Comparison of ENCODE assay signal across 8 mouse cellular contexts in genomic region chr11:51857081-51857671, GRCm38 (mm10). TPM values are rescaled to one million over a fixed set of nuclear protein-coding genes. Genes with fewer than 3 reads are reported as not detected.
A peak's percentile ranks its signal among the peaks of the same experiment; 100 is the strongest.
DNase-seq lines count a peak whose midpoint lies in the region; ATAC-seq and TF ChIP-seq lines count a peak whose summit lies in the region.

TSS of gene Jade2 (minus strand) at chr11:51857653.

- H3K4me1 ChIP-seq in bone marrow macrophage, adult 2 months (ENCODE audit: control insufficient read depth, insufficient read depth, low read length), result peaks cover 24% of the 10 kb centered on the region
- peaks cover 33% of the 10 kb centered on the region for H3K4me1 ChIP-seq in forebrain, embryonic 15.5 days
- peaks cover 19% of the 10 kb centered on the region; the same call in 1 of the 2 replicates for H3K4me1 ChIP-seq in neural tube, embryonic 14.5 days (ENCODE audit: control insufficient read depth, insufficient read depth, low read length)

- TF ChIP-seq POLR2A in bone marrow macrophage, adult 2 months (IDR thresholded peaks at IDR 0.05; ENCODE audit: borderline replicate concordance, low read depth, low read length), result no peak

- intact Hi-C loops in heart, postnatal 25 days (cut with DNase I), result loop anchor here (1.0 kb wide), 1 partner anchor 59 kb away; no protein-coding TSS in a partner anchor

- peak within 1 kb of the TSS; percentile 95 for H3K4me3 ChIP-seq in bone marrow macrophage, adult 2 months (ENCODE audit: insufficient read depth, low read length)
- H3K4me3 ChIP-seq in forebrain, embryonic 15.5 days, result peak within 1 kb of the TSS; percentile 82
- peak within 1 kb of the TSS; percentile 62 for H3K4me3 ChIP-seq in neural tube, embryonic 14.5 days (ENCODE audit: low read depth, low read length)

- peak within 1 kb of the TSS; percentile 96 for H3K27ac ChIP-seq in bone marrow macrophage, adult 2 months (ENCODE audit: insufficient read depth, low read depth, low read length)
- peak within 1 kb of the TSS; percentile 78 for H3K27ac ChIP-seq in forebrain, embryonic 15.5 days (replicated peaks)
- H3K27ac ChIP-seq in neural tube, embryonic 14.5 days (ENCODE audit: low read depth, low read length), result 0 out of 2 replicates have a peak within 1 kb of the TSS, but pooled peaks have one; percentile 10

- peak within 1 kb of the TSS; percentile 76 for H3K9ac ChIP-seq in forebrain, embryonic 15.5 days (replicated peaks)
- peak within 1 kb of the TSS; percentile 67 for H3K9ac ChIP-seq in neural tube, embryonic 14.5 days (replicated peaks; ENCODE audit: low read depth, low read length)

- no peaks in the 10 kb centered on the region for H3K9me3 ChIP-seq in forebrain, embryonic 15.5 days
- no peaks in the 10 kb centered on the region for H3K9me3 ChIP-seq in neural tube, embryonic 14.5 days (ENCODE audit: control insufficient read depth, low read length)

- peaks cover 7% of the 10 kb centered on the region; the same call in 1 of the 2 replicates for H3K27me3 ChIP-seq in forebrain, embryonic 15.5 days
- H3K27me3 ChIP-seq in neural tube, embryonic 14.5 days (ENCODE audit: control insufficient read depth, insufficient read depth, low read length), result peaks cover 13% of the 10 kb centered on the region

- WGBS in forebrain, embryonic 15.5 days, result 1% methylated on average over 38 of the region's 47 CpGs
- WGBS in neural tube, embryonic 14.5 days, result under 1% methylated on average over 42 of the region's 47 CpGs

- H3K4me2 ChIP-seq in forebrain, embryonic 15.5 days (replicated peaks), result peak within 1 kb of the TSS; percentile 100
- peak within 1 kb of the TSS; percentile 100 for H3K4me2 ChIP-seq in neural tube, embryonic 14.5 days (ENCODE audit: low read depth, low read length)

- peak; percentile 34 for DNase-seq in heart, postnatal 25 days (ENCODE audit: low spot score)
- peak; percentile 29 to 66 for DNase-seq in layer of hippocampus, adult 18-20 months (ENCODE audit: low spot score in 2 of 2)
- peak; percentile 57 to 61 for DNase-seq in lung, adult 18-20 months
- DNase-seq in testis, postnatal 10 days (ENCODE audit: low spot score), result peak; percentile 73

- TF ChIP-seq CTCF in bone marrow macrophage, adult 2 months (IDR thresholded peaks at IDR 0.05; ENCODE audit: low read depth, low read length), result no peak

- H3K36me3 ChIP-seq in forebrain, embryonic 15.5 days, result no peaks in the 10 kb centered on the region
- no peaks in the 10 kb centered on the region for H3K36me3 ChIP-seq in neural tube, embryonic 14.5 days (ENCODE audit: control insufficient read depth, insufficient read depth, low read length)

- ATAC-seq in CD4-positive, CD25-positive, alpha-beta regulatory T cell, adult 4 months, result peak; percentile 10
- 0 out of 2 replicates have a peak, but pooled peaks have one; percentile 6 for ATAC-seq in forebrain, embryonic 15.5 days (replicated peaks)
- no peak for ATAC-seq in neural tube, embryonic 14.5 days (ENCODE audit: low read depth)

RNA-seq across cellular contexts. Expression of gene Jade2, which starts in this region (rescaled TPM):
- 10 to 100 TPM; 19.9 to 27.8 TPM for polyA plus RNA-seq in CD4-positive, CD25-positive, alpha-beta regulatory T cell, adult 4 months (2017; shearing (Covaris generic))
- 13.4 and 14.6 TPM in 2 replicates for polyA plus RNA-seq in bone marrow macrophage, adult 2 months (2012; ENCODE audit: insufficient read depth, insufficient read length, missing spikeins)
- polyA plus RNA-seq in forebrain, embryonic 15.5 days (2015; fragmentation: Nextera tagmentation; extraction: Ambion mirVana), result 0.45 and 0.47 TPM in 2 replicates
- 1 to 10 TPM; 6.5 to 8.8 TPM for total RNA-seq in heart, postnatal 25 days (2021)
- total RNA-seq in layer of hippocampus, adult 18-20 months (2021), result 10 to 100 TPM; 54.5 to 60.0 TPM
- polyA plus RNA-seq in neural tube, embryonic 14.5 days (2014; fragmentation: Nextera tagmentation; extraction: Ambion mirVana), result 0.44 and 0.52 TPM in 2 replicates

Comparison
In these comparisons a context has a peak if more than half of its experiments do, and no peak if none do; other contexts are left out.
1. RNA of gene Jade2 (total RNA-seq): 54.5 to 60.0 TPM in layer of hippocampus, adult 18-20 months; 6.5 to 8.8 TPM in heart, postnatal 25 days; every median in the first group is over 4 times any median in the second.
2. Peak in ATAC-seq, H3K4me3 ChIP-seq, H3K27ac ChIP-seq, H3K9ac ChIP-seq and H3K4me2 ChIP-seq in forebrain, embryonic 15.5 days; RNA of the gene not detected or under 1 TPM.
3. H3K27ac ChIP-seq: peak in every context shown above with its lines; median percentile 96 in bone marrow macrophage, adult 2 months; 78 in forebrain, embryonic 15.5 days; 10 in neural tube, embryonic 14.5 days.
4. Peak in every context shown above with its lines, with median percentiles within 50 percentile points of each other: H3K4me3 ChIP-seq and DNase-seq.